Mouse (Mus musculus) ovary, postnatal 36 days (tissue): Measurements from ENCODE around the gene Cdr2.
"Not testable (repeated sequence)": the region's sequence is repeated elsewhere in the genome, so short reads cannot be mapped to it uniquely, and the experiment has no call there.

Experiments
- DNase-seq: peaks from one replicate; pipeline ENCODE4 v3.0.0; 2022; ENCODE audit warnings: low spot score, mixed read lengths

Gene Cdr2

GRCm38 (mm10) chr7:120982200-120982841 is at the start of gene Cdr2, which contains the start of gene Mfsd13b:
TSS of gene Cdr2 (minus strand) at chr7:120982312.
TSS of gene Mfsd13b (plus strand) at chr7:120982509.
- DNase-seq = peak; percentile 89

DNA sequence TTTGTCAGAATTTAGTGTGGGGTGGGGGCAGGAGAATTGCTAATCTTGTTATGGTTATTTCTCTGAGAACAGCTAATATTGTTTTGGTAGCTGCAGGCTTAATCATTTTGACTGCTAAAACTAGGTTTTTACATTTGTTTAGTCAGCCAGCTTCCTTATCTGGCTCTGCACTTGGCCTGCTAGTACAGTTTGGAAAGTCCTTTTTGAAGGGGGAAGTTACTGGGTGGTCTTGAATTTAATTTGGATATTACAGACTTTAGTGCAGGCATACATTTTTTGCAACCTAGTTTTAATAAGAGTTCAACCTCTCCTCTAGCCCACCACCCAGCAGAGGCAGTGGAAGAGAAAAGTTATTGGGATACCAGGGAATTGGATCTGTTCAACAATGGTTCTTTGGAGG is 47.8 kb upstream of the Cdr2 start:
- not testable (repeated sequence) for DNase-seq

DNA sequence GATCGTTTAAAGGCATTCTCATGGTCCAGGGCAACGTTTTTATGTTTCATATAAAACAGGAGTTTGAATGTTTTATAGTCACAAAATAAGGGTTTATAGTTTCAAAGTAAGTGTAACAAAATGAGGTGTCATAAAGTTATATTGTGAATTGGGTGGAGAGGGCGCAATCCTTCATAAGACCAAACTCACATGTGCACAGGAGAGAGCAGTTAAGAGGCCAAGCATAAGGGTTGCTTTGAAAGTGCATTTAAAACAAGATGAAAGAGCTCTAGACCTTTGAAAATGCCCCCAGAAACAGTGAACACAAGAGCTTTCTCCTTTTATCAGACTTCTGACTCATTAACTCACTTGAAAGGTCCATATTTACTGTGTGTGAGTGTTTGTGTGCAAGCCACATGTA is 44.2 kb upstream of the Cdr2 start:
- DNase-seq = no peak

- DNase-seq = no peak
These were observed 43.3 kb upstream of the Cdr2 start for GRCm38 (mm10) chr7:121025221-121026008.

DNA sequence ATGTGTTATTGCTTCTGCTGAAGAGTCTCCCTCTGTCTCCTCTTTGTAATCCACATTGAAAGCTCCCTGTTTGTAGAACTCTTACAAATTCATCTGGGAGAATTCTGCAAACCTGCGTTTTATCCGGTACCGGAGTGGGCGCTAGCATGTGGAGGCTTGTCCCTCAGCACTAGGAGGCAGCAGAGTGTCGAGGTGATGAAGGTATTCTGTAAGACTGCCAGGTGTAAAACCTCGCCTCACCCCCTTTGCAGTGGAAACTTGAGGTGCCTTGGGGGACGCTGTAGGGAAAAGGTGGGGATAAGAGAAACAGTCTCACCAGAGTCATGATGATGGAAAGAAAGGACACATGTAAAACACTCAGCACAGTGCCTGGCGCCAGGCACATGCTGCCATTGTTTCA is 38.2 kb upstream of the Cdr2 start:
- DNase-seq = no peak

DNA sequence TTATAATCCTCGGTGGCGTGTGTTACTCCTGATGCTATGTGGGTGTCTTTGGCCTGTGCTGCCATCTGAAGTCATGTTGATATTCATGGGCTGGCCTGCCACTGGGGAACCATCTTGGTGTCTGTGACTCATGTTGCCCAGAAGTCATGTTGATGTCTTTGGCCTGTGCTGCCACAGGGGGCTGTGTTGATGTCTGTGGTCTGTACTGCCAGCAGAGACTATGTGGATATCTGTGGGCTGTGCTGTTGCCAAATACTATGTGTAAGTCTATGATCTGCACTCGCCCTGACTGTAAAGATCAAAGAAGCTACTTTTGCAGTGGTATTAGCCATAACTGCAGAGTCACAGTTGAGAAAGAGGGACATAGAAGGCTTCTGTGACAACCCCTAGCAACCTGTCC is 36.7 kb upstream of the Cdr2 start:
- DNase-seq = no peak

DNA sequence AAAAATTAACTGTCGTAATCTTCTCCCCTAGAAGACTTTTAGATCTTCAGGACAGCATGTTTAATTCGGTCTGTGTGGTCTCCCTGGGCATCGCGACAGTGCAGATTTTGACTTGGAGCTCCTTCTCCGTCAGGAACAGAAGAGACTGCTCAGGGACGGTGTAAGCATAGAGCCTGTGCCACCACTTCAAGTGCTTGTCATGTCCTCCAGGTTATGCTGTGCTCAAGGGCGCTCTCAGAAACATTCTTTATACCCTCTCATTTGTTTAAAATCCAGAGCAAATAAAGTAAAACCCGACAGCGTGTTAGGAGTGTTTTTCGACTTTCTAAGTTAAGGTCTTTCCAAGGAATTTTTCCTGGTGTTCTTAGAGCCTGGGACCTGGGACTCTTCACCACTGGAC is 32.4 kb upstream of the Cdr2 start:
- DNase-seq = no peak

GRCm38 (mm10) chr7:121011794-121012689 is 29.9 kb upstream of the Cdr2 start:
- DNase-seq = no peak

- no peak for DNase-seq
These were observed 21.8 kb upstream of the Cdr2 start for GRCm38 (mm10) chr7:121003793-121004418.

GRCm38 (mm10) chr7:121002407-121002928 is 20.4 kb upstream of the Cdr2 start:
- DNase-seq = no peak

GRCm38 (mm10) chr7:121001879-121002278 is 19.8 kb upstream of the Cdr2 start:
- no peak for DNase-seq

- no peak for DNase-seq
These were observed 18.1 kb upstream of the Cdr2 start for GRCm38 (mm10) chr7:121000065-121000822.

- DNase-seq = no peak
These were observed 17.0 kb upstream of the Cdr2 start for GRCm38 (mm10) chr7:120999021-120999530.

DNA sequence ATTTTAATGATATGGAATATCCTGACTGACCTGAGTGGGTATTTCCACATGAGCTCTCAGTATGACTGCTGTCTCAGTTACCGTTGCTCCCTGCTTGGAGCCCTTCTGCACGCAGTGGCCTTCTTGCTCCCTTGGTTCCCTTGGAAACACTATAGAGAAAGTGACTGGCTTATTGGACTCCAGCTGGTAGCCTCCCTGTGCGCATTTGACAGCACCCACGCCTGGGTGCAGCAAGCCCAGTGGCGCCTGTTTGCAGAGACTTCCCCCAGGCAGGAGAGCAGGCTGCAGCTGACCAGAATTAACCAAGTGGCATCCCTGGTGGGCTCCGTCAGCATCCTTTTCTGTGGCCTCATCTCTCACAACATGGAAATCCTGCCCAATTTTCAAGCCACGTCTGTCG is 9.1 kb upstream of the Cdr2 start:
- DNase-seq = no peak

DNA sequence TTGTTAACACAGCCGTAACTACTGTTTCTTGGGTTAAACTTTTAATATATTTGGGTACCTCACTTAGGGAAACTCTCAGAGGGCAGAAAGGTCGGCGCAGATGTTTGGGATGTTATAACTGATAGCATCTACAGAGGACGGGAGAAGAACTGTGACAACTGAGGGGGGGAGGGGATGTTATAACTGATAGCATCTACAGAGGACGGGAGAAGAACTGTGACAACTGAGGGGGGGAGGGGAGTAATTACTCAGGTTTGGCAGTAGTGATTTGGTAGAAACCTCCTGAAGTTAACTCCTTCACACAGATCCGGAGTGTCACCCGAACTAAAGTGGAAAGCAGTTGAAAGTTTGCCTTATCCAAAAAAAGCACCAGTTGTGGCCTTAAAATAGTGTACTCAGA is 856 bp upstream of the Cdr2 start:
- DNase-seq = no peak

DNA sequence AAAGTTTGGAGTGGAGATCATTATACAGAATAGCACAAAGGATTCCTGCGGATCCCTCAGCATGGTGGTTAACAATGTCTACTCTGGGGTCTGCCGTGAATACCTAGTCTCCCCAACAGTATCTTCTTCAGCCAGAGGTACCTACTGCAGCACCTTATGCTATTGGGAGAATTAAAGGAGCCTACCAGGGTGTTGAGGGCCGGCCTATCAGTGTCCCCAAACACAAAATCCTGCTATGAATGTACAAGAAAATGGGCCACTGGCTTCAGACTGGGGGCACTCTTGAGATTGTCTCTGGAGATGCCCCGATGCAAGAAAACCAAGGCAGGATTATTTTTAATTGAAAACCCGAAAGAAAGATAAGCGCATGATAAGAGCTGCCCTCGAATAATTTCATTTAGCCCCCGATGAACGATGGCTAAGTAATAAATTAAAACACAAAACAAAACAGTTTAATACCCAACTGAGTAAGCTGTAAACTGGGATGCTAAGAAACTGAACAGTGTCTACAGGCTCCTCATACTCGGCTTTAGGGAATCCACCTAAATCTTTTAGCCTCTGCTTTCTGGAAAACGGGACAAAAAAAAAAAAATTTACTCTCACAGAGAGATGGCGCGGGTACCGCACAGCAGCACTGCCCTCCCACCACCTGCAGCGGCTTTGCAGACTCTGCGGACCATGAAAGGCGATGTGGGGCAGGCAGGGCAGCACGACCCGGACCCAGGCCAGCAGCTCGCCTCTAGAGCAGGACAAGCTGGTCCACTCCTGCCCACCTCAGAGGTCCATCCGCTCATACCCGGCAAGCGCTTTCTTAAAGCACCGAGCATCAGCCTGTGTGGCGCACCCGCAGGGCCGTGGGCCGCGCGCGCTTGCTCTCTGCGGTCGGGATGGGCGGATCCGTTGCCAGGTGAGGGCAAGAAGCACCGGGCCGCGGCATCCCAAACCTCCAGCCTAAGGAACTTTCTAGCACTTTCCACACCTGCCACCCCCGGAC is 884 bp downstream of the Cdr2 start:
- DNase-seq = peak; percentile 43

DNA sequence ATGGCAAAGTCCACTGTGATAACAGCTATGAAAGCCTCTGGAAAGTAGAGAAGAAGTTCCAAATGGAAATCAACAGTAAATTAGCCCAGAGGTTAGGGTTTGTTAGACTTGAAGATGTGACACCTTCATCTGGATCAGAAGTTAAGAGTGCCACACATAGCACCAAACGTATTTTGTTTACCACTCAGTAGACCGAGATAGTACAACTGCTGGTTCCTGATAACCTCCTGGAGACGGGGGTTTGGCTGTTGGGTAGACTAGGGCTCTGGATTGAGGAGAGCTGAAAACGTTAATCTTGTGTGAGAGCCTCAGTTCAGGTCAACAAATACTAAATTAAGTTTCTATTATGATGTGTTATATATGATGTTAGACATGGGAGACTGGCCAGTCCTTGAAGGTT is 2.1 kb downstream of the Cdr2 start:
- no peak for DNase-seq

DNA sequence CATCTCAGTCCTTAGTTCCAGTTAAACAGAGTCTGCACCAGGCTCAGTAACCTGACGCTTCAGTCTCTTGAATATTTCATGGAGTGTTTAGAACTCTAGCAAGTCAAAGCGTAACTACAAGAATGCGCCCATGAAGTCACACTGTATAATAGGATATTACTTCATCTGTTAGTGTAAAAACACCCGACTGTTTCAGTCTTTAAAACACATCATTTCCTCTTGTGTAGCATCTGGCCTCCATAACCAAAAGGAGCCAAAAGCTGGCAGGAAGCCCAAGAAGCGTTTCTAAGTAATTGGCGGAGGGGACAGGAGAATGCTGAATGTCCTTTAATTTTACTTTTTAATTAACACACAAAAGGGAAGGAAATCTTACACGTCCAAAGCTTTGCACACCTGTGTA is 5.0 kb downstream of the Cdr2 start:
- no peak for DNase-seq

DNA sequence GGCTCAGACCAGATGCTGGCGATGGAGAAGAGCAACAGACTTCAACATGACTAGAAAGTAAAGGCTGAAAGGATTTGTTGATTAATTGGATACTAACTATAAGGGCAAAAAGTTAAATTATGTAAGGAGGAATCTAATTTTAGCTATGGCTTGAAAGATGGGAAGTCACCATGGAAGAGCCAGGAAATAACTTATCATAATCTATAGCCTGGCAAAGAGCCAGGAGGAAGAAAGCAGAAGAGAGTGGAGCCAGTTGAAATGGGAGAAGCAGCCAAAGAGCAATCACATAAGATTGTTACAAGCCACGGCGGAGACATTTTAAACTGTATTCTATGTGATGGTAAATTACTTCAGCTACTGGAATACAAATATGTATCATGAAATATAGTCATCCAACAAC is 8.1 kb downstream of the Cdr2 start:
- DNase-seq = no peak

- not testable (repeated sequence) for DNase-seq
These were observed 9.6 kb downstream of the Cdr2 start for GRCm38 (mm10) chr7:120972471-120972870.
